Mouse (Mus musculus) neutrophil, adult 5-6 weeks (primary cell): ENCODE measurements at regions not wholly inside any gene's neighbourhood (a gene's known extent, or its start where the extent isn't known, plus 50 kb on each side); places are given as distances from the start of the nearest gene placed in this dataset.

ENCODE experiments used
- ATAC-seq: fragments of 151-379, 151-347 bp; 2 replicates; pipeline ENCODE4 v1.8.0; 2017; ENCODE audit warnings: mild to moderate bottlenecking, moderate TSS enrichment; ENCODE audit not compliant: insufficient number of reproducible peaks, poor library complexity, low FRiP score, severe bottlenecking; ENCODE audit errors: extremely low read depth

DNA sequence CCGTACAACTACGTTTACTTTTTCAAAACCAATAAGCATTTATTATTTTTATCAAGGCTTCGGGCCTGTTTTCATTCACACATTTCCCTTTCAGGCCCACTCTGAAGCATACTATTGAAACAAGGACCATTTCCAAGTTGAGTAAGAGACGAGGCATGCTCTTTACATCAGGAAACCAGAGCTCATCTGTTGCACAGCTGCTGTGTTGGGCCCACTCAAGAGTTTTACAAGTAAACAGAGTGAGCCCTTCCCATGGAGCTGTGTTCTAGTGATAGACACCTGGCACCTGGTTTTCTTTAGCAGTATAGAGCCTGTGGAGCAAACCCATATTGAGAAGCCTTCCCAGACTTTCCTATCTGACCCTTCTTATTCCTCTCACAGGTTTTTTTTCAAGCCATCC, 363.5 kb downstream of the Ptprc start:
- ATAC-seq, result no peak

DNA sequence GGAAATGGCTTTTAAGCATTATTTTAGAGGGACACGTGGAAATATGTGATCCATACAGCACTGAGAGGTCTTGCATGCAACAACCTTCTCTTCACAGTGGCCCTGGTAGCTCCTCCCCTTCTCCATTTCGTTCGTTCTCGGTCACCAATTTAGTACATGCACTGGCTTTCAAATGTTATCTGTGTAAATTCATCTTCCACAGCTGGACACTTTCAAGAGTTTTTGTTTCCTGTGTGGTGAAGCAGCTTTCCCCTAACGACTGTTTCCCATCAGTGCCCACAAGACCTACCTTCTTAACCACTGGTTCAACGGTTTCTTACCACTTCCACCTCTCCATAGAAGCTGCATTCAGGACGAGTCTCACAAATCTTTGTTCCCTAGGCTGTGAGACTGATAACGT, 368.8 kb downstream of the Ptprc start:
- ATAC-seq, result peak; percentile 36; the same call in 1 of the 2 replicates

DNA sequence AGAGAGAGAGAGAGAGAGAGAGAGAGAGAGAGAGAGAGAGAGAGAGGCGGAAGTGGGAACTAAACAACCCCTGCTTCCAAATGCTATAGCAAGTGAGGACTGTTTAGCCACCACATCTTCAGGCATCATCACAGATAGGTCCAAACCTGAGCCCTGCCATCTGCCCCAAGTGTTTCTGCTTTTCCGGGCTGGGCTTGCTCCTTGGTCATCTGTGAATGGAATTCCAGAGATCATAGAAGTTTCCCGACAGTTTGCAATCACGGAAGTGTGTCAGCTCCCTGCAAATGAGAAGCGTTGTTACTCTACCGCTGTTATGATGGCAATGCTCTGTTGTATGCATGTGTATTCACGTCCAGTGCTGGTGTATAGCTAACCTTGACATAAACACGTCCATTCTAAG, 369.3 kb downstream of the Ptprc start:
- ATAC-seq, result no peak

DNA sequence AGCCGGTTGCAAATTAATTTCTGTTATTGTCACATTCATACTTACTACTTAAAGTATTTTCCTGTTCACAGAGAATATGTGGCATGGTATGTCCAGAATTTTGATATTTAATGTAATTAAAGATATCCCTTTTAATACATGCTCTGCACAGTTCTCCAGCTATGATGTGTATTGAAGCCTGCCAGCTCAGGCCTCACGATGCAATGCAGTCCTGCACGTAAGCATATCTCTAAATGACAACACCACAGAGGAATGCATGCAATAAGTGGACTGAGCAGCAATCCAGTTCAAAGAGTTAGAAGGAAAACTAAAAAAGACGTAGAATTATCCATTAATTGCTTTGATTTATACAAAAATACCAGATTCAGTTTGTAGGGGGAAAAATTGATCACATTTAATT, 373.4 kb downstream of the Ptprc start:
- no peak for ATAC-seq

- ATAC-seq, result no peak
These were observed 374.8 kb downstream of the Ptprc start for GRCm38 (mm10) chr1:137800752-137801151.

GRCm38 (mm10) chr1:137788789-137789188, 386.7 kb downstream of the Ptprc start:
- ATAC-seq, result no peak

- ATAC-seq, result no peak
These were observed 388.9 kb downstream of the Ptprc start for GRCm38 (mm10) chr1:137786653-137787052.

DNA sequence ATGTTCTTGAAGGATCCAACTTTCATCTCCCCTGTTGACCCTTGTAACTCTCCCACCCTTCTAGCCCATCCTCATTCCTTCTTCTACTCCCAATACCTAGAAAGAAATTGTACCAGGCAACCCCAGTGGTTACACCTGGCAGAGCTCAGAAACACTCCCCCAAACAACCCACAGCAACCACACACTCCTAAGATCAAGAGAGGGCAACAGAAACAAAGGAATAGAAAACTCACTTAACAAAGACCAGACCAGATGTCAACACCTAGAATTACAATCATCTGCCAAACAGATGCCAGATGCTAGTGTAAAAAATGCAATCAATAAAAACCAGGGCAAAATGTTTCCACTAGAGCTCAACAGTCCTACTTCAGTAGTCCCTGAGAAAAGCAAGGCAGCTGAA, 400.9 kb downstream of the Ptprc start:
- no peak for ATAC-seq

DNA sequence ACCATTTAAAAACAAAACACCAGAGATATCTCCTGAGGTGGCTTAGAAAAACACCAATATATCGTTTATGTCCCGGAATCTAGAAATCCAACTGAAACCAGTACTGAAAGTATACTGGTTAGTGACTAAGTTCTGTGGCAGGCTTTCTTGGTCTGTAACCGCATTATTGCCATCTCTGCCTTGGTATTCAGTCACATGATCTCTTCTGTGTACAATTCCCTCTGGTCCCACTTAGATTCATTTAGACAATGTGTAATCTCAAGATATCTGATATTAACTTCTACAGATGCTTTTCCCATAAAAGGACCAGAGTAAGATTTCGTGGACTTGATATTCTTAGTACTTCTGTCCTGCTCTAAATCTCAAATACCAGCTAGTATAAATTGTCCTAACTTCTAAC, 414.7 kb downstream of the Ptprc start:
- ATAC-seq, result no peak

DNA sequence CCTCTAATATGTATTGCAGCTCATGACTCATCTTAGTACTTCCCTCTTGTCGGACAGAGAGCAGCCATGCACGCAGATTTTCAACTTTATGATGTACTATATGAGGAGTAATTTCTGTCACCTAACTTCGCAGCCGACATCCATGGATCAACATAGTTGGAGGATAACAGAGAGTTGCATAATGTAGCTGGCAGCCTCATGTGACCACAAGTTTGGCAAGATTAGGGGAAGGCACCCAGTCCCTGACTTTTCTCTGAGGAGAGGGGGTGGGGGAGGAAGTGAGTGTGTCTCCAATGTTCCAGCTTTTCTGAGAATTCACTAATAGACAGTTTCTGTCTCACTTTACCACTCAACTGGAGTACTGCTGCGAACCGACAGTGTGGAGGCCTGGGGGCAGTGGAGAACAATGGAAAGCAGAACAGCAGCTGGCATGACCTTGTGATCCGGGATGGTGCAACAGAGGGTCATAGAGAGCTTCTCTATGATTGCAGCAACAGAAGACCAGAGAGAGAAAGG, 424.0 kb downstream of the Ptprc start:
- ATAC-seq, result peak; percentile 39; the same call in 1 of the 2 replicates

- ATAC-seq, result no peak
These were observed 424.6 kb downstream of the Ptprc start for GRCm38 (mm10) chr1:137750894-137751293.

DNA sequence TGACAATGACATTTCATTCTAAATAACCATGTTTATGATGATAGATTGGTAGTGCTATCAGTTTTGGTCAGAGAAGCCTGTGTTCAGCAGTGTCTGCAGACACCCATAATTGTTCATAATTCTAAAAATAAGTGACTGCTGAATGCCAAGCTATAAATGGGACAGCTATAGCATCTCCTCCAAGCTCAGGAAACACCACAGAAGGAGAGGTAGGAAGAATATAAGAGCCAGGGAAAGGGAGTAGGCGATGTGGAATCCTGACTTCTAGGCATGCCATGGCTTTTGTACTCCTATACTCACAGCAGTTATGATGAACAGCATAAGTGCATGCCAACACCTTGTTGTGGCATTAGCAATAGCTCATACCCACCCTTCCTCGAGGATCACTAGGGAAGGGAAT, 429.4 kb downstream of the Ptprc start:
- ATAC-seq, result no peak

GRCm38 (mm10) chr1:137738157-137738851, 437.2 kb downstream of the Ptprc start:
- no peak for ATAC-seq

GRCm38 (mm10) chr1:137703882-137704281, 471.6 kb downstream of the Ptprc start:
- no peak for ATAC-seq

GRCm38 (mm10) chr1:137698876-137699275, 476.6 kb downstream of the Ptprc start:
- ATAC-seq, result no peak

DNA sequence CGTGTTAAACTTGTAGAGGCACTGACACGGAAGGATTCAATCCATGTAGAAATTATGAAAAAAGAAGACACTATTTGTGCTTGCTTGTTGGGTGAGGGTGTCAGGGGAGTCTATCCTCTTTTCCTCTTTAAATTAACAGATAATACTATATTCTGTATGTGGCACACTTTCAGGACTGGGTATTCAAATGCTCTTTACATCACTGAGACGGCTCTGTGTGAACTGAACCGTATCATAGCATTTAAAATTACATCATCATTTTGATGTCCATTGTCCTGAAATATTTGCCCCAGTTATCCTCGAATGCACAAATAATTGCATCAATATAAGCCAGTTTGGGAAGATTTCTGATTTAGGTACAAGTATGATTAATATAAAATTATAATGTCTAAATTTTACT, 478.2 kb downstream of the Ptprc start:
- ATAC-seq, result no peak

DNA sequence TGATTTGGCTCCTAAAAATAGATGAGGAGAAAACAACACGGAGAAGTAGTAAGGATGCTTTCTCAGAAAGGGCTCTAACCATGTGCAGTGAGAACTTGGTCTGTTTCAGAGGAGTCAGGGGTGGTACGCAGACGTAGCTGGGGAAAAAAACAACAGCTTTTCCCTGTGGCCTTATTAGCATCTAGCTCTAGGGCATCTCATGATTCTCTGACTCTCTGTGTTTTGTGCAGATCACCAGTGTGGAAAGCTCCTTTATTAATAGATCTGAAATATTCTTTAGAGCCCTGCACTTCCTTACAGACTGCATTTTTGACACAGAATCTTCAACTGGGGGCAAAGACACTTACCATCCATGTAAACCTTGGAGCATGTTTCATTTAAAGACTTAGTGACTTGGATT, 478.7 kb downstream of the Ptprc start:
- ATAC-seq, result no peak

- ATAC-seq, result no peak
These were observed 479.8 kb downstream of the Ptprc start for GRCm38 (mm10) chr1:137695751-137696150.

GRCm38 (mm10) chr1:137692525-137692924, 483.0 kb downstream of the Ptprc start:
- no peak for ATAC-seq

- no peak for ATAC-seq
These were observed 484.5 kb downstream of the Ptprc start for GRCm38 (mm10) chr1:137690860-137691595.
